Mouse (Mus musculus): Measurements from ENCODE around the gene Lcn12. TPM values are rescaled to one million over a fixed set of nuclear protein-coding genes. Genes with fewer than 3 reads are reported as not detected.

The Lcn12 gene
- total RNA-seq, 2 experiments from 2014 or later = not detected

- DNase-seq (ENCODE audit: low spot score in 2 of 2) = no peak
Measured at GRCm38 (mm10) chr2:25461407-25461806, 32.3 kb downstream of the Lcn12 start.

GRCm38 (mm10) chr2:25460551-25461309 lies 33.0 kb downstream of the Lcn12 start, which contains the start of gene Paxx:
Gene Paxx, minus strand, starts transcription at chr2:25461094.
- peak; percentile 91 to 93 for DNase-seq (ENCODE audit: low spot score in 2 of 2)

GRCm38 (mm10) chr2:25460135-25460534 lies 33.6 kb downstream of the Lcn12 start:
- DNase-seq (ENCODE audit: low spot score in 2 of 2) = peak in 1 of 2 experiments; percentile 27

GRCm38 (mm10) chr2:25458911-25459310 lies 34.8 kb downstream of the Lcn12 start:
- DNase-seq (ENCODE audit: low spot score in 2 of 2) = no peak

- DNase-seq (ENCODE audit: low spot score in 2 of 2) = no peak
Measured at GRCm38 (mm10) chr2:25457022-25457896, 36.5 kb downstream of the Lcn12 start.

GRCm38 (mm10) chr2:25456205-25456953 lies 37.3 kb downstream of the Lcn12 start, which contains the start of gene Clic3:
Gene Clic3, plus strand, starts transcription at chr2:25456838.
- no peak for DNase-seq (ENCODE audit: low spot score in 2 of 2)

GRCm38 (mm10) chr2:25452951-25453350 lies 40.8 kb downstream of the Lcn12 start:
- no peak for DNase-seq (ENCODE audit: low spot score in 2 of 2)

- DNase-seq (ENCODE audit: low spot score in 2 of 2) = no peak
Measured at GRCm38 (mm10) chr2:25450853-25451647, 42.7 kb downstream of the Lcn12 start.

- DNase-seq (ENCODE audit: low spot score in 2 of 2) = no peak
Measured at GRCm38 (mm10) chr2:25442682-25443081, 51.0 kb downstream of the Lcn12 start.

- no peak for DNase-seq (ENCODE audit: low spot score in 2 of 2)
Measured at GRCm38 (mm10) chr2:25441067-25441466, 52.6 kb downstream of the Lcn12 start.

Small RNA genes within 50 kb of the gene (microRNA-seq; reads per million reads assigned to microRNA genes)
- 6.2 to 9.5 reads per million in 2 experiments for gene Mir3087

Other genes with a start within 250 kb of the Lcn12 start
- gene AL732309.1, start 247.0 kb downstream of the Lcn12 start, total RNA-seq (2021) = 1 to 10 TPM; 3.6 to 3.7 TPM
- gene Tmem203, start 238.5 kb downstream of the Lcn12 start, total RNA-seq (2021) = 10 to 100 TPM; 34.3 to 38.0 TPM
- gene Tprn, start 231.3 kb downstream of the Lcn12 start, total RNA-seq (2021) = 10 to 100 TPM; 21.1 to 23.2 TPM
- 10 to 100 TPM; 69.1 to 70.1 TPM for gene Ssna1, start 221.5 kb downstream of the Lcn12 start, total RNA-seq (2021)
- 10 to 100 TPM; 66.6 to 72.1 TPM for gene Anapc2, start 221.4 kb downstream of the Lcn12 start, total RNA-seq (2021)
- not detected for gene Tmem210, start 205.8 kb downstream of the Lcn12 start, total RNA-seq (2021)
- gene Lrrc26, start 204.0 kb downstream of the Lcn12 start, total RNA-seq (2021) = not detected
- 100 to 1,000 TPM; 419 to 451 TPM for gene Grin1, start 174.7 kb downstream of the Lcn12 start, total RNA-seq (2021)
- 10 to 100 TPM; 49.0 to 59.9 TPM for gene Man1b1, start 161.6 kb downstream of the Lcn12 start, total RNA-seq (2021)
- 10 to 100 TPM; 24.7 to 29.4 TPM for gene Dpp7, start 137.6 kb downstream of the Lcn12 start, total RNA-seq (2021)
- 10 to 100 TPM in 1 of 2 experiments, 1 to 10 TPM in 1; 9.2 to 11.8 TPM for gene Uap1l1, start 128.2 kb downstream of the Lcn12 start, total RNA-seq (2021)
- 10 to 100 TPM; 11.9 to 15.3 TPM for gene Sapcd2, start 121.6 kb downstream of the Lcn12 start, total RNA-seq (2021)
- gene Entpd2, start 98.0 kb downstream of the Lcn12 start, total RNA-seq (2021) = 10 to 100 TPM; 22.3 to 23.4 TPM
- 100 to 1,000 TPM; 402 to 418 TPM for gene Npdc1, start 94.6 kb downstream of the Lcn12 start, total RNA-seq (2021)
- gene Fut7, start 70.6 kb downstream of the Lcn12 start, total RNA-seq (2021) = under 1 TPM; 0.31 to 0.81 TPM
- gene Abca2, start 65.2 kb downstream of the Lcn12 start, total RNA-seq (2021) = 100 to 1,000 TPM; 140 to 141 TPM
- under 1 TPM in 1 of 2 experiments, not detected in 1; 0.58 TPM for gene Clic3, start 37.1 kb downstream of the Lcn12 start, total RNA-seq (2021)
- 10 to 100 TPM; 52.1 to 57.7 TPM for gene Paxx, start 32.8 kb downstream of the Lcn12 start, total RNA-seq (2021)
- 100 to 1,000 TPM; 234 to 420 TPM for gene Ptgds, start 23.9 kb downstream of the Lcn12 start, total RNA-seq (2021)
- gene Fbxw5, start 6.8 kb upstream of the Lcn12 start, total RNA-seq (2021) = 100 to 1,000 TPM; 130 to 134 TPM
- 1 to 10 TPM; 1.5 to 1.7 TPM for gene C8g, start 7.8 kb upstream of the Lcn12 start, total RNA-seq (2021)
- 10 to 100 TPM in 1 of 2 experiments, 1 to 10 TPM in 1; 9.8 to 11.1 TPM for gene Traf2, start 53.0 kb upstream of the Lcn12 start, total RNA-seq (2021)
- 100 to 1,000 TPM; 214 to 226 TPM for gene Edf1, start 63.9 kb upstream of the Lcn12 start, total RNA-seq (2021)
- 1 to 10 TPM; 1.7 to 2.6 TPM for gene Mamdc4, start 80.9 kb upstream of the Lcn12 start, total RNA-seq (2021)
- gene Phpt1, start 81.3 kb upstream of the Lcn12 start, total RNA-seq (2021) = 10 to 100 TPM; 81.2 to 83.8 TPM
- gene Ajm1, start 87.8 kb upstream of the Lcn12 start, total RNA-seq (2021) = 100 to 1,000 TPM in 1 of 2 experiments, 10 to 100 TPM in 1; 99.8 to 103 TPM
- 100 to 1,000 TPM; 105 to 107 TPM for gene Rabl6, start 114.6 kb upstream of the Lcn12 start, total RNA-seq (2021)
- not detected for gene Ccdc183, start 123.8 kb upstream of the Lcn12 start, total RNA-seq (2021)
- 10 to 100 TPM; 25.0 TPM for gene Tmem141, start 128.1 kb upstream of the Lcn12 start, total RNA-seq (2021)
- 1 to 10 TPM; 1.0 to 1.4 TPM for gene Fcna, start 134.1 kb upstream of the Lcn12 start, total RNA-seq (2021)
- not detected for gene Lcn8, start 159.2 kb upstream of the Lcn12 start, total RNA-seq (2021)
- not detected for gene Lcn5, start 164.0 kb upstream of the Lcn12 start, total RNA-seq (2021)
- not detected for gene Lcn6, start 182.9 kb upstream of the Lcn12 start, total RNA-seq (2021)
- gene Lcn10, start 188.8 kb upstream of the Lcn12 start, total RNA-seq (2021) = not detected
- not detected for gene Obp2a, start 206.1 kb upstream of the Lcn12 start, total RNA-seq (2021)
- gene Bmyc, start 212.8 kb upstream of the Lcn12 start, total RNA-seq (2021) = 10 to 100 TPM; 80.9 to 82.5 TPM
- gene Obp2b, start 243.1 kb upstream of the Lcn12 start, total RNA-seq (2021) = not detected